Mouse (Mus musculus) MEL (cell line): Measurements from ENCODE around the gene Gm5108. TPM values are rescaled to one million over a fixed set of nuclear protein-coding genes. Genes with fewer than 3 reads are reported as not detected.

Source experiments
- DNase-seq: peaks from one replicate; pipeline ENCODE4 v3.0.0; 2011; ENCODE audit warnings: low read depth, low spot score
- H3K27ac ChIP-seq: 2 replicates; pipeline ENCODE4 v1.5.1; 2012; ENCODE audit warnings: low read depth, mild to moderate bottlenecking, control low read depth, low read length, moderate library complexity; ENCODE audit not compliant: control insufficient read depth
- H3K27me3 ChIP-seq, 2 experiments: fragments of 150-350 bp in 1 of 2; sonication (generic) in 1 of 2; 2 replicates each; pipeline ENCODE4 v1.6.1; 2012; ENCODE audit warnings: low read length in 2 of 2, mild to moderate bottlenecking in 2 of 2, improper control_type of control experiment in 1 of 2, moderate library complexity in 1 of 2; ENCODE audit not compliant: insufficient read depth in 2 of 2, control insufficient read depth in 1 of 2
- H3K36me3 ChIP-seq, 2 experiments: 2 replicates each; pipeline ENCODE4 v1.6.1; 2012 to 2014; ENCODE audit warnings: low read length in 2 of 2, improper control_type of control experiment in 1 of 2, inconsistent platforms in 1 of 2, mild to moderate bottlenecking in 1 of 2; ENCODE audit not compliant: insufficient read depth in 2 of 2, control insufficient read depth in 1 of 2
- H3K4me1 ChIP-seq, 2 experiments: fragments of 150-350 bp in 1 of 2; sonication (generic) in 1 of 2; 2 replicates each; pipeline ENCODE4 v1.6.1; 2012; ENCODE audit warnings: low read length in 2 of 2, improper control_type of control experiment in 1 of 2, mild to moderate bottlenecking in 1 of 2; ENCODE audit not compliant: insufficient read depth in 2 of 2, control insufficient read depth in 1 of 2
- H3K4me3 ChIP-seq, 2 experiments: fragments of 150-350 bp in 1 of 2; sonication (generic) in 1 of 2; 2 replicates each; pipeline ENCODE4 v1.5.1; 2012; ENCODE audit warnings: low read depth in 2 of 2, low read length in 2 of 2, mild to moderate bottlenecking in 2 of 2, moderate library complexity in 2 of 2, control low read depth in 1 of 2, improper control_type of control experiment in 1 of 2; ENCODE audit not compliant: control insufficient read depth in 1 of 2, insufficient read depth in 1 of 2
- H3K79me2 ChIP-seq: 2 replicates; pipeline ENCODE4 v1.6.1; 2012; ENCODE audit warnings: mild to moderate bottlenecking, low read length, moderate library complexity; ENCODE audit not compliant: control insufficient read depth, poor library complexity, insufficient read depth
- H3K9ac ChIP-seq: 2 replicates; pipeline ENCODE4 v1.6.1; 2012; ENCODE audit warnings: low read depth, mild to moderate bottlenecking, control low read depth, low read length, moderate library complexity; ENCODE audit not compliant: control insufficient read depth, poor library complexity, severe bottlenecking
- H3K9me3 ChIP-seq: fragments of 150-350 bp; sonication (generic); replicated peaks from 2 replicates; pipeline ENCODE4 v1.6.1; 2012; ENCODE audit warnings: mild to moderate bottlenecking, low read length, improper control_type of control experiment, moderate library complexity; ENCODE audit not compliant: insufficient read depth
- BHLHE40 ChIP-seq: IDR thresholded peaks from 2 replicates; pipeline ENCODE4 v1.6.1; 2012; ENCODE audit warnings: low read depth, mild to moderate bottlenecking, inconsistent platforms, low read length, improper control_type of control experiment, borderline replicate concordance
- CHD1 ChIP-seq: IDR thresholded peaks from 2 replicates; pipeline ENCODE4 v1.6.1; 2012; ENCODE audit warnings: low read depth, mild to moderate bottlenecking, inconsistent platforms, low read length, improper control_type of control experiment
- CHD2 ChIP-seq: IDR thresholded peaks from 2 replicates; pipeline ENCODE4 v1.6.1; 2011; ENCODE audit warnings: low read length, improper control_type of control experiment
- CTCF ChIP-seq, 3 experiments: IDR thresholded peaks in 2 of 3; conservative IDR thresholded peaks in 1 of 3; 2 replicates each; pipeline ENCODE4 v1.5.1; 2011 to 2012; ENCODE audit warnings: low read length in 3 of 3, low read depth in 2 of 3, mild to moderate bottlenecking in 2 of 3, improper control_type of control experiment in 1 of 3, inconsistent platforms in 1 of 3, mixed read lengths in 1 of 3, moderate library complexity in 1 of 3; ENCODE audit not compliant: control insufficient read depth in 1 of 3, insufficient read depth in 1 of 3, poor library complexity in 1 of 3, severe bottlenecking in 1 of 3
- E2F4 ChIP-seq: IDR thresholded peaks from 2 replicates; pipeline ENCODE4 v1.6.1; 2011; ENCODE audit warnings: low read depth, low read length, improper control_type of control experiment, borderline replicate concordance
- ELF1 ChIP-seq: IDR thresholded peaks from 2 replicates; pipeline ENCODE4 v1.6.1; 2014; ENCODE audit warnings: low read depth, mild to moderate bottlenecking, inconsistent platforms, low read length, improper control_type of control experiment, moderate library complexity
- ETS1 ChIP-seq: IDR thresholded peaks from 2 replicates; pipeline ENCODE4 v1.6.1; 2012; ENCODE audit warnings: low read depth, mild to moderate bottlenecking, inconsistent platforms, low read length, improper control_type of control experiment, moderate library complexity
- GABPA ChIP-seq: IDR thresholded peaks from 2 replicates; pipeline ENCODE4 v1.6.1; 2012; ENCODE audit warnings: low read depth, mild to moderate bottlenecking, inconsistent platforms, low read length, improper control_type of control experiment, moderate library complexity
- GATA1 ChIP-seq: IDR thresholded peaks from 2 replicates; pipeline ENCODE4 v1.6.1; 2011; ENCODE audit warnings: low read depth, low read length, improper control_type of control experiment
- HCFC1 ChIP-seq: IDR thresholded peaks from 2 replicates; pipeline ENCODE4 v1.6.1; 2012; ENCODE audit warnings: low read depth, mild to moderate bottlenecking, inconsistent platforms, low read length, improper control_type of control experiment, moderate library complexity
- JUND ChIP-seq: IDR thresholded peaks from 2 replicates; pipeline ENCODE4 v1.6.1; 2011; ENCODE audit warnings: low read depth, mild to moderate bottlenecking, improper control_type of control experiment, low read length
- KAT2A ChIP-seq: conservative IDR thresholded peaks from 2 replicates; pipeline ENCODE4 v1.6.1; 2012; ENCODE audit warnings: low read depth, low read length, improper control_type of control experiment, inconsistent platforms
- MAFK ChIP-seq: IDR thresholded peaks from 2 replicates; pipeline ENCODE4 v1.6.1; 2011; ENCODE audit warnings: low read depth, mild to moderate bottlenecking, low read length, improper control_type of control experiment, borderline replicate concordance
- MAX ChIP-seq: IDR thresholded peaks from 2 replicates; pipeline ENCODE4 v1.6.1; 2011; ENCODE audit warnings: low read length, improper control_type of control experiment
- MAZ ChIP-seq: IDR thresholded peaks from 2 replicates; pipeline ENCODE4 v1.6.1; 2012; ENCODE audit warnings: low read depth, mild to moderate bottlenecking, inconsistent platforms, low read length, improper control_type of control experiment
- MYB ChIP-seq: IDR thresholded peaks from 2 replicates; pipeline ENCODE4 v1.6.1; 2011; ENCODE audit warnings: mild to moderate bottlenecking, low read depth, low read length, improper control_type of control experiment
- MYC ChIP-seq: IDR thresholded peaks from 2 replicates; pipeline ENCODE4 v1.6.1; 2011; ENCODE audit warnings: low read depth, mild to moderate bottlenecking, low read length, improper control_type of control experiment, moderate library complexity
- NELFE ChIP-seq: IDR thresholded peaks from 2 replicates; pipeline ENCODE4 v1.6.1; 2011; ENCODE audit warnings: low read depth, low read length, improper control_type of control experiment
- NRF1 ChIP-seq: IDR thresholded peaks from 2 replicates; pipeline ENCODE4 v1.6.1; 2014; ENCODE audit warnings: low read depth, mild to moderate bottlenecking, inconsistent platforms, low read length, improper control_type of control experiment, moderate library complexity; ENCODE audit not compliant: poor library complexity, insufficient read depth, severe bottlenecking
- POLR2AphosphoS2 ChIP-seq: IDR thresholded peaks from 2 replicates; pipeline ENCODE4 v1.6.1; 2011; ENCODE audit warnings: low read length, improper control_type of control experiment
- POLR2AphosphoS5 ChIP-seq: IDR thresholded peaks from 2 replicates; pipeline ENCODE4 v1.6.1; 2012; ENCODE audit warnings: low read depth, borderline replicate concordance, mild to moderate bottlenecking, inconsistent platforms, low read length, moderate library complexity, mixed read lengths
- RAD21 ChIP-seq: IDR thresholded peaks from 2 replicates; pipeline ENCODE4 v1.6.1; 2011; ENCODE audit warnings: mild to moderate bottlenecking, low read depth, low read length, improper control_type of control experiment
- RCOR1 ChIP-seq: IDR thresholded peaks from 2 replicates; pipeline ENCODE4 v1.6.1; 2012; ENCODE audit warnings: low read depth, mild to moderate bottlenecking, inconsistent platforms, low read length, improper control_type of control experiment
- SIN3A ChIP-seq: IDR thresholded peaks from 2 replicates; pipeline ENCODE4 v1.6.1; 2012; ENCODE audit warnings: low read length, improper control_type of control experiment, inconsistent platforms
- SMC3 ChIP-seq: IDR thresholded peaks from 2 replicates; pipeline ENCODE4 v1.6.1; 2011; ENCODE audit warnings: low read depth, low read length, improper control_type of control experiment
- TBP ChIP-seq: IDR thresholded peaks from 2 replicates; pipeline ENCODE4 v1.8.0; 2011; ENCODE audit warnings: low read depth, low read length, improper control_type of control experiment
- TCF12 ChIP-seq: IDR thresholded peaks from 2 replicates; pipeline ENCODE4 v1.6.1; 2014; ENCODE audit warnings: low read depth, mild to moderate bottlenecking, inconsistent platforms, low read length, improper control_type of control experiment, moderate library complexity
- USF2 ChIP-seq, 2 experiments: IDR thresholded peaks; 2 replicates each; pipeline ENCODE4 v1.6.1; 2011 to 2012; ENCODE audit warnings: improper control_type of control experiment in 2 of 2, low read length in 2 of 2, borderline replicate concordance in 1 of 2, inconsistent platforms in 1 of 2, low read depth in 1 of 2, mild to moderate bottlenecking in 1 of 2; ENCODE audit not compliant: insufficient read depth in 1 of 2
- ZC3H11A ChIP-seq: IDR thresholded peaks from 2 replicates; pipeline ENCODE4 v1.6.1; 2012; ENCODE audit warnings: low read depth, mild to moderate bottlenecking, inconsistent platforms, low read length, improper control_type of control experiment
- ZKSCAN1 ChIP-seq: IDR thresholded peaks from 2 replicates; pipeline ENCODE4 v1.6.1; 2012; ENCODE audit warnings: low read depth, mild to moderate bottlenecking, inconsistent platforms, low read length, improper control_type of control experiment, moderate library complexity
- ZNF384 ChIP-seq: IDR thresholded peaks from 2 replicates; pipeline ENCODE4 v1.6.1; 2012; ENCODE audit warnings: low read depth, mild to moderate bottlenecking, inconsistent platforms, low read length, improper control_type of control experiment
- polyA plus RNA-seq, 2 experiments: library from polyadenylated mRNA; stranded (reverse) in 1 of 2; unstranded in 1 of 2; fragments of >175 nt in 1 of 2; fragments of >200 nt in 1 of 2; gene quantifications; 2 replicates each; pipeline versions ENCODE4 v1.2.1 to v1.2.4; 2012; ENCODE audit warnings: low replicate concordance in 2 of 2, low read depth in 1 of 2; ENCODE audit not compliant: insufficient read length in 2 of 2, insufficient read depth in 1 of 2, missing spikeins in 1 of 2
- total RNA-seq: library from RNA; depleted of rRNA; stranded (reverse); fragments of 300-350 nt; gene quantifications from 2 replicates; pipeline ENCODE4 v1.2.3, GENCODE M21; 2012

Gm5108 gene
- total and polyA plus RNA-seq, 3 experiments = not detected

GRCm38 (mm10) chr5:68011569-68011968 is 70.1 kb downstream of the Gm5108 start:
- Histone ChIP-seq H3K79me2 (no peaks in the 10 kb centered on the region), H3K4me1 (no peaks in the 10 kb centered on the region), H3K9me3 (no peaks in the 10 kb centered on the region), H3K36me3 (no peaks in the 10 kb centered on the region), H3K9ac (no peak overlapping the region), H3K4me3 (no peak overlapping the region), H3K27ac (no peak overlapping the region), H3K27me3 (peaks cover 0 to 2% of the 10 kb centered on the region in 2 experiments; a peak in 2 of 4 replicates)
- no peak for TF ChIP-seq CHD1
- no peak for TF ChIP-seq NRF1
- no peak for TF ChIP-seq NELFE
- no peak for TF ChIP-seq MAFK
- TF ChIP-seq MAZ = no peak
- TF ChIP-seq HCFC1 = no peak
- no peak for TF ChIP-seq ETS1
- TF ChIP-seq ZKSCAN1 = no peak
- no peak for TF ChIP-seq SMC3
- TF ChIP-seq RCOR1 = no peak
- TF ChIP-seq ZC3H11A = no peak
- no peak for TF ChIP-seq GATA1
- TF ChIP-seq SIN3A = no peak
- TF ChIP-seq CHD2 = no peak
- DNase-seq = no peak

GRCm38 (mm10) chr5:68012618-68013017 is 71.1 kb downstream of the Gm5108 start:
- H3K4me1 ChIP-seq = no peaks in the 10 kb centered on the region
- peak; percentile 78 for DNase-seq
- TF ChIP-seq ZC3H11A (peak; percentile 95), NRF1 (no peak), MAFK (no peak), RAD21 (peak; percentile 93), USF2 (IDR thresholded peaks at IDR 0.05; ENCODE audit: borderline replicate concordance in 1 of 2, insufficient read depth in 1 of 2, low read depth in 1 of 2, low read length in 2 of 2) (no peak), ETS1 (no peak), MAX (no peak), MYC (no peak), CTCF (IDR thresholded peaks at IDR 0.05 in 2 of 3, conservative IDR thresholded peaks at IDR 0.05 in 1 of 3; ENCODE audit: control insufficient read depth in 1 of 3, insufficient read depth in 1 of 3, low read depth in 2 of 3, low read length in 3 of 3, poor library complexity in 1 of 3, severe bottlenecking in 1 of 3) (peak; percentile 83 to 94 (median 87)), POLR2AphosphoS2 (no peak), KAT2A (no peak), RCOR1 (no peak), SMC3 (peak; percentile 98), ELF1 (no peak), GABPA (no peak), TCF12 (no peak), MYB (no peak), TBP (no peak), POLR2AphosphoS5 (no peak), CHD2 (no peak), BHLHE40 (no peak), ZNF384 (no peak), E2F4 (no peak), SIN3A (no peak), JUND (no peak)
- TF ChIP-seq, all 39 proteins: peak for 4
- H3K9me3 ChIP-seq = no peaks in the 10 kb centered on the region
- no peak overlapping the region for H3K4me3 ChIP-seq
- no peak overlapping the region for H3K27ac ChIP-seq
- peaks cover 0 to 2% of the 10 kb centered on the region in 2 experiments; a peak in 2 of 4 replicates for H3K27me3 ChIP-seq
- no peaks in the 10 kb centered on the region for H3K36me3 ChIP-seq
- H3K9ac ChIP-seq = no peak overlapping the region
- no peaks in the 10 kb centered on the region for H3K79me2 ChIP-seq
